Mouse (Mus musculus) yolk sac, embryonic 10.5 days (tissue): ENCODE results near the gene Hoxb3.
A peak's percentile ranks its signal among the peaks of the same experiment; 100 is the strongest.

ENCODE experiments used
- DNase-seq: peaks from one replicate; pipeline ENCODE4 v3.0.0-alpha.2; 2017; ENCODE audit warnings: low spot score

Hoxb3 gene

DNA sequence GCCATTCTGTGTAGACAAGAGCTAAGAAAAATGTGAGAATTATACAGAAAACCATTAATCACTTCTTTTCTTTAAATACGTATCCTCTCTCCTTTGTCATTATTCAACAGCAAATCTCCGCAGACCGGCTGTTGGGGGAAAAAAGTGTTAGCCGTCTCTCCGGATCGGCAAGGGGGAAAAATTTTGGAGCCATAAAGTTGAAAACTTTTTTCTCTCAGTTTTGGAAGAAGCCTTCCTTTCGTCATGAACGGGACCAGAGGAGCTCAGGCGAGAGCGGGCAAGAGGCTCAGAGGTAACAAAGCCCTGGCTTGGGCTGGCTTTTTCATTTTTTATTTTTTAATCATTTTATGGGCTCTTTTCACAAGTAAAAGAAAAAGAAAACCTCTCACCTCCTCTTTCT lies at the start of gene Hoxb3:
Gene Hoxb3, plus strand, starts transcription at position 173 of the 400 bp plus-strand sequence.
- no peak for DNase-seq

DNA sequence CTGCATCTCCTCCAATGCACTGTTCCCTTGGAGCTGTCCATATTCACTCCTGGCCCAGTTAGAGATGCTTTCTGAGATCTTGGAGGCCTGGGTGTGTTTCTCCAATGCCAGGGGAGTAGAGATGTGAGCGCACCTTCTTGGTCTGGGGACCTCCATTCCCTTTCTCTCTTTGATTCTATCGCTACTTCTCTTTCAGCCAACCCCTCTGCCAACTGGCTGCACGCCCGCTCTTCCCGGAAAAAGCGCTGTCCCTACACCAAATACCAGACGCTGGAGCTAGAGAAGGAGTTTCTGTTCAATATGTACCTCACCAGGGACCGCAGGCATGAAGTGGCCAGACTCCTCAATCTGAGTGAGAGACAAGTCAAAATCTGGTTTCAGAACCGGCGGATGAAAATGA lies 48.7 kb upstream of the Hoxb3 start:
- no peak for DNase-seq

DNA sequence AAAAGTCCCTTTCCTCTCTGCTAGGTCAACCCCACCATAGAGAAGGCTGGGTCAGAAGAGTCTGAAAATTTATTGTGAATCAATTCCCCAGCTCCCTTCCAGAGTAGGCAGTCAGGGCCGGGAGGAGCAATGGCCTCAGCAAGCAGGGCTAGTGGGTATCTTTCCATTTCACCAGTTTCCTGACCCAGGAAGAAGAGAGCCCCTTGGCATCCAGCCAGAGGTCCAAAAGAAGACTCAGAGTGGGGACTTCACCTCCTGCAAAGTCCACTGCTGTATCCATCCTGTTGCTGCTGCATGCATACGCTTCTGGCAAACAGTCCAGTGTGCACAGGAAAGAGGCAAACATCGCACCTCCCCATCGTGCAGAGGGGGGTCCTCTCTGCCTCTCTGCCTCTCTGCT lies 47.2 kb upstream of the Hoxb3 start:
- no peak for DNase-seq

DNA sequence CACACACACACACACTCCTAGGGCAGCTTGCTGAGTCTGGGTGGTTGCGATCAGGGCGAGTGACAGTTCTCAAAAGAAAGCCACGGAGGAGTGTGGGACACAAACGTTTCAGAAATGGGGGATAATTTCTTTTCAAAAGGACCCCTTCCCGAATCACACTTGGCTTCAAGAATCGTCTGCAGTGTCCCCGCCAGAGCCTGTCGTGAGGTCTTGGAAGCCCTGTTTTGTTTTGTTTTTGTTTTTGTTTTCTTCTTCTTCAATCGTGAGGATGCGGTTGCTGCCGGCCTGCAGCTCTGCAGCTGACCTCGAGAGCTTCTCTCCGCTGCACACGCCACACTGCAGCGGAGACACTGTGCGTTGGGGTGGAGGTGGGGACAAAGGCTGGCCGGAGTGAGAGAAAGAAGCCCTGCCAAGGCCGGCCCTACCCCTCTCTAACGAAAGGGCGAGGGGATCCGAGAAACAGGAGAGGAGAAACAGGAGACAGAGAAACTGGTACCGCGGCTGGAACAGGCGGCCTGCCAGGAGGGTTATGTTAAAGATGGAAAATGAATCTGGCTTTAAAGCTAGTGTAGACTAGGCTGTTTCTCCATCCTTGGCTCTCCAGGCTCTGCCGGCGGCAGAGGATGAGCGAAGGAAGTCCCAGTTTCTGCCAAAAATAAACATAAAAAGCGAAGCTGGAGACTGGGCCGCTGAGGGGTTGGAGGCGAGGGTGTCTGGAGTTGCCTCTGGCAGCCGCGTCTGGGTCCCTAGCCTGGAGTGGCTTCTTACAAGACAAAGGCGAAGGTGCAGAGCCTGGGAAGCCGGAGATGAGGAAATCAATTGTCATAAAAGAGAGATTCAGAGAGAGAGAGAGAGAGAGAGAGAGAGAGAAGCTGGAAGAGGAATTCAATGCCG lies 45.7 kb upstream of the Hoxb3 start:
- DNase-seq, result no peak

DNA sequence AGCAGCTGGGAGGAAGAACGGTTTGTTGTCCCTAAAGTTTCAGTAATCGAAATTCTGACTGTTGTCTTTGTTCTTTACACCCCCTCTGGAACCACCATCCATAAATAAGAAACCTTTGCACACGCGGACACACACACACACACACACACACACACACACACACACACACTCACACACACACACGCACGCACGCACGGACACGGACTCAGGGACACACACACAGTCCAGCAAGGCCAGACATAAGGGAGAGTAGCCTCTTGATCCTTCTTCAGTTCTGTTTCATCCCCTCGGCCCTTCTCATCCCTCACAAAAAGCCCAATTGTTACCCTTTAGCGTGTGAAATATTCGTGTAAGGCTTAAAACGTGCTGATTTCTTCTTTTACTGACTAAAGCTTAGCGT lies 44.8 kb upstream of the Hoxb3 start:
- no peak for DNase-seq

DNA sequence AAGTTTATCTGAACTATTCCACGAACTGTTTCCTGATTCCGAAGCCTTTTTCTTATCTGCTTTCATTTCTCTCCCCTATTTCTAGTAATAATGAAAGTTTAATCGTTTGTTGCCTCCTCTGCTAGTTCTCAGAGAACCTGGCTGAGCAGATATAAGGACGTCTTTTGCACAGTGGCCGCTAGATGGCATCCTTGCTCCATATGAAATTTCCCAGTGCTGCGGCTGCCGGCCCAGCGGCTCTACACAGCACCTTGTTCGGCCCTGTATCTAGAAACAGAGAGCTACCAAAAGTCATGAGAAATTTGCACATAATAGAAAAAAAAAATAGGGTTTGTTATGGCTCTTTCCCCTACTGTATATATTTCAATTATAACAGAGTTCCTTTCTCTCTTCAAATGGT lies 44.4 kb upstream of the Hoxb3 start:
- no peak for DNase-seq

DNA sequence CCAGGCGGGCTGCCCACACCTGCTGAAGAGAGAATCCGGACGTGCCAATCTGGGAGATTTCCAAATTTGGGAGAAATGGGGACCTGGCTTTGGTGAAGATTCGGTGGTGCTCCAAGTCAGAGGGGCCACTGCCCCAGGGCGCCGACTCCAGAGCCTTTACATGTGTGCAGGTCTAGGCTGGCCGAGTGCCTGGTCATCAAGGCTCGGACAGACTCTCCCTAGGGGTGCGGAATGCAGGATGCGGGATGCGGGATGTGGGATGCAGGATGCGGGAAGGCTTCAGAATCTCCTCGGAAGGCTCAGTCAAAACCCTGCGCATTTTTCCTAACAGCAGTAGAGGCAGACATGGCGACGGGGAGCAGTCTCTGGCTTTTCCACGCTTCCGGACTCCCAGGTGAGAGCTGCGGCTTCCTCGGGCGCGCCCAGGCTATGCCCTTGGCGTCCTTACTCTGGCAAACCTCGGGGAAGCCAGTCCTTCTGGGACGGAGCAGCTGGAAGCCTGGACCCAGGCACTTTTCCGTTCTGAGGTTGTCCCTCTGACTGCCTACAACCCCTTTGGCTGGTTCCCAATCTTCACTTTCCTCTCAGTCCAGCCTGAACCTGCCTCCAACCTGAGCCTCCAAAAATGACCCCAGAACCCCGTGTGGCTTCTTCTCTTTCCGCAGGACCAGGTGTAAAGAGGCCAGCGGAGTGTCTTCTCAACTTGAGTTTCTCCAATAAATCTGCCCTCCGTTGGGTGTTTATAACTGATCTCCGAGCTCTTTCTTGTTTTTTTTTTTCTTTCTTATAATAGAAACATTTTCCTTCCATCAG lies 43.5 kb upstream of the Hoxb3 start:
- DNase-seq, result no peak

DNA sequence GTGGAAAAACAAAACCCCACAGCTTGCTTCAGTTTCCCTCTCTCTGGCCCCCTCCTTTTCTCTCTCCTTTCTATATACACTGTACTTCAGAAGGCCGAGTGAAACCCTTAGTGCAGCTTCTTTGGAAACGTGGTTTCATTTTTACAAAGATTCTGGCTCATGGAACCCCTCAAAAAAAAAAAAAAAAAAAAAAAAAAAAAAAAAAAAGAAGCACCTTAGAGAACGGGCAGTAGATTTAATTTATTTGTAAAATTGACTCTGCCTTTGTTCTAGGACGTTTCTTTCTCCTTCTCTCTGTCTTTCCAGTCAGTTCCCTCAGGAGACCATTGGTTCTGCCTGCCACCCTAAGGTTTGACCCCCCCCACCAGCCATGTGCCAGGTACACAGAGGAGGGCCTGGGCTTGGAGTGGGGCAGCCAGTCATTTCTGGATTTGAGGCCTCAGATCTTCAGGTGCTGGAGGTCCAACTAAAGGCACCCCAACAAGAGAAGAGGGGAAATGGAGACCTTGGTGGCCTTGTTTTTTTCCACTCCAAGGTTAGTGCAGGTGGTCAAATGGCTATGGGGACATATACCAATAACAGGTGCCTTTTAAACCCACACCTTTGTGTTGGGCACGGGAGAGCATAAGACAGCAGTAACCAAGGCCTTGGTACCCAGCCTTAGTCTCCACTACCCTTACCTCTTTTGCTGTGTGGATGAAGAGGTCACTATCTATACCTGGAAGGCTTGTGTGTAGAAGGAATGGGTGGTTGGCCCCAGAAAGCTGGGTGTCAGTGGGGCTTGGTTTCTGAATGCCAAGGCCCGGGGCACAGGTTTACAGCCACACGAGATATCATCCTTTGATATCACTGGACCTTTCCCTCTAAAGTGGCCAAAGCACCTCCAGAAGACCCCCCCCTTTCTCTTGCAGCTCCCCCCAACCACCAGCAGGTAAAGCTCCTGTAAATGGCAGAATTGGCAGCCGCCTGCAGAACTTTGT lies 42.4 kb upstream of the Hoxb3 start:
- no peak for DNase-seq

DNA sequence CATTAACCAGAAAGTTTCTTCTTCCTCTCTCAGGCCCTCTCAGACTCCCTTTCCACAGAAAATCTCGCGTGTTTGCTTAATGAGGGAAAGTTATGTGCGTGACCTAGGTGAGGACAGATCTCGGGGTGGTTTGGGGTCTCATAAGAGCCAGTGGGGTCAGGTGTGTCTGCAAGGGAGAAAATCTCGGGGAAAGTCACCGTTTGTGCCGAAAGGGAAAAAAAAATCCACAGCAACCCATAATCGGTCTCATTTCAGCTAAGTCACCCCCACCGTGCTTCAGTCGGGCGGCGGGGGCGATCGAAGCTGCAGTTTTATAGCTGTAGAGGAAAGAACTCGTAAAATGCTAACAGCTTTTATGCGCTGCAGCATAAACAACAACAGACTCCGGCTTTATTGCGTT lies 41.7 kb upstream of the Hoxb3 start:
- DNase-seq, result no peak

DNA sequence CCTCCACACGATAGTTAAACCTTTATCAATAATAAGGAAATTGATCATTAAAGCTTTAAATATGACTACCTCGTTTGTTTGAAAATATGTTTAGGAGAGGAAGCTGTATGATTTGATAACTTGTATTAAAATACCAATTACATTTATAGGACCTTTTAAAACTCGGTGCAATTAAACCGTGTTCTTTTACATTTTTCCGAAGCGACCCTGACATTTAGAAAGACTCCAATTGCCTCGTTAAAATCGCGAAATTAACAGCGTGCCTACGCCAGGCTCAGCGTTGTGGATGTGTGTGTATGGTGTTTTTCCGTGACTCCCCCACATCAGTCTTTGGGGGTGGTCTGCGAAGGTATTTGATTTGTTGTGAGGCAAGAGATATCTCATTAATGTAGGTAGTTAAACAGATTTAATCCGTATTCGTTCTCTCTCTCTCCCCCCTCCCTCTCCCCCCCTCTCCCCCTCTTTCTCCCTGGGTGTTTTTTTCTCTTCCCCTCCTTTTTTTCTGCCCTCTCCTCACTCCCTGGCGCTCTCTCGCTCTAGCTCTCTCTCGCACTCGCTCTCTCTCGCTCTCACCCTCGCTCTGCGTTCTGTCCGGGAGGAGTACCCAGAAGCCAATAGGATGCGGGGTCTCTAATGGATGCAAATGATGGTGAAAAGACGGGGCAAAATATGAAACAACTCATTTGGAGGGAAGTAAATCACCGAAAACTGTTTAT lies 41.1 kb upstream of the Hoxb3 start, which contains the start of gene Hoxb8:
Gene Hoxb8, plus strand, starts transcription at position 51 of the 716 bp plus-strand sequence.
- DNase-seq, result no peak

DNA sequence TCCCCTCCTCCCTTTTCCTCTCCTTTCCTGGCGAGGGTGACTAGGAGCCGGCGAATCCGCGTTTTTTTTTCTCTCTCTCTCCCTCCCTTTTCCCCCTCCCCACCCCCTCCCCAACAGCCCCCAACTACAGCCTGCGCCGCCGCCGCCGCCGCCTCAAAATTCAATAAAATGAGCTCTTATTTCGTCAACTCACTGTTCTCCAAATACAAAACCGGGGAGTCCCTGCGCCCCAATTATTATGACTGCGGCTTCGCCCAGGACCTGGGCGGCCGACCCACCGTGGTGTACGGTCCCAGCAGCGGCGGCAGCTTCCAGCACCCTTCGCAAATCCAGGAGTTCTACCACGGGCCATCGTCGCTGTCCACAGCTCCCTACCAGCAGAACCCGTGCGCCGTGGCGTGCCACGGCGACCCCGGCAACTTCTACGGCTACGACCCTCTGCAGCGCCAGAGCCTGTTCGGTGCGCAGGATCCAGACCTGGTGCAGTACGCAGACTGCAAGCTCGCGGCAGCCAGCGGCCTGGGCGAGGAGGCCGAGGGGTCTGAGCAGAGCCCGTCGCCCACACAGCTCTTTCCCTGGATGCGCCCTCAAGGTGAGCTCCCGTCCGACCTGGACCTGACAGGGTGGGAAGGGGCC lies 40.2 kb upstream of the Hoxb3 start:
- peak; percentile 56 for DNase-seq

DNA sequence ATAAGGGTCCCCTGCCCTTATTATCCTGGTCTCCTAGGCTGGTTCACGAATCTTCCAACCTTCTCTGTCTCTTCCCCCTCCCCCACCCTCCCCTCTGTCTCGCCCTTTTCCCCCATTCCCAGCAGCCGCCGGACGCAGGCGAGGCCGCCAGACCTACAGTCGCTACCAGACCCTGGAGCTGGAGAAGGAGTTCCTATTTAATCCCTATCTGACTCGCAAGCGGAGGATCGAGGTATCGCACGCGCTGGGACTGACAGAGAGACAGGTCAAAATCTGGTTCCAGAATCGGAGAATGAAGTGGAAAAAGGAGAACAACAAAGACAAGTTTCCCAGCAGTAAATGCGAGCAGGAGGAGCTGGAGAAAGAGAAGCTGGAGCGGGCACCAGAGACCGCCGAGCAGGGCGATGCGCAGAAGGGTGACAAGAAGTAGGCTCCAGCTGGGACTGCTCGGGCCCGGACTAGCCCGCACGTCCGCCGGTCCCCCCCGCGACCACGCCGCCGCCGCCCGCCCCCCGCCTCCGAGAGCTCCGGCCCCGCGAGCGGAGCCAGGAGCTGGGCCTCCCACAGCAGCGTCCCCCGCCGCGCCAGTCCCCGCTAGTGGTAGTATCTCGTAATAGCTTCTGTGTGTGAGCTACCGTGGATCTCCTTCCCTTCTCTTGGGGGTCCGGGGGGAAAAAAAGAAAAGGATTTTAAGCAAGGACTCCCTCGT lies 38.9 kb upstream of the Hoxb3 start:
- peak; percentile 56 for DNase-seq

DNA sequence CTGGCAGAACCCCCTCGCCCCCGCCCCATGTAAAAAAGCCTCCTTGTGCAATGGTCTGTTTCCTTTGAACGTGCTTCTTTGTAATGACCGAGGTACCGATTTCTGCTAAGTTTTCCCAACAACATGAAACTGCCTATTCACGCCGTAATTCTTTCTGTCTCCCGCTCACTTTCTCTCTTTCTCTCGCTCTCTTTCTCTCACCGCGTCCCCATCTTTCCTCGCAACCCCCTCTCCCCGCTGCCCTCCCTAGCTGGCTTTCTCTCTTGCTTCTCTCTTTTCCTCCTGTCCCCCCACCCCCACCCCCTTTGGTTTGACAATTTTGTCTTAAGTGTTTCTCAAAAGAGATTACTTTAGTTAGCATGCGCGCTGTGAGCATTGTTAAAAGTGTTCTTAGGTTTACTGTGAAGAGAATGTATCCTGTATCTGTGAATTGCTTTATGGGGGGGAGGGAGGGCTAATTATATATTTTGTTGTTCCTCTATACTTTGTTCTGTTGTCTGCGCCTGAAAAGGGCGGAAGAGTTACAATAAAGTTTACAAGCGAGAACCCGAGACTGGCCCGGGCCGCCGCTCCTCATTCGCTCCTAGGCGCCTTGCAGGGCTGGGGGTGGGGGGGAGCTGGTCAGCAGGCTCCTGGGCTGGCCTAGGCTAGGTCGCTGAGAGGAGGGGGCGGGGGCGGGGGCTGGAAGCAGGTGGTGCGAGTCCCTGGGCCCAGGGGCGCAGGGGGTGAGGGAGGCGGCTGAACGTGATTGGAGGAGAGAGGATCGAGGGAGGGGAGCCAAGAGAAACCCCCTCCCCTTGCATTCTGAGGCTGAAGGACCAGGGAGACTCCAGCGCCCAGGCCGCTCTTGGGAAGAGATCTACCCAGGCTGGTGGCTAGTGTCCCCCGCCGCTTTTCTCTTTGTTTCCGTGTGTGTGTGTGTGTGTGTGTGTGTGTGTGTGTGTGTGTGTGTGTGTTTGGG lies 38.1 kb upstream of the Hoxb3 start:
- peak; percentile 90 for DNase-seq

DNA sequence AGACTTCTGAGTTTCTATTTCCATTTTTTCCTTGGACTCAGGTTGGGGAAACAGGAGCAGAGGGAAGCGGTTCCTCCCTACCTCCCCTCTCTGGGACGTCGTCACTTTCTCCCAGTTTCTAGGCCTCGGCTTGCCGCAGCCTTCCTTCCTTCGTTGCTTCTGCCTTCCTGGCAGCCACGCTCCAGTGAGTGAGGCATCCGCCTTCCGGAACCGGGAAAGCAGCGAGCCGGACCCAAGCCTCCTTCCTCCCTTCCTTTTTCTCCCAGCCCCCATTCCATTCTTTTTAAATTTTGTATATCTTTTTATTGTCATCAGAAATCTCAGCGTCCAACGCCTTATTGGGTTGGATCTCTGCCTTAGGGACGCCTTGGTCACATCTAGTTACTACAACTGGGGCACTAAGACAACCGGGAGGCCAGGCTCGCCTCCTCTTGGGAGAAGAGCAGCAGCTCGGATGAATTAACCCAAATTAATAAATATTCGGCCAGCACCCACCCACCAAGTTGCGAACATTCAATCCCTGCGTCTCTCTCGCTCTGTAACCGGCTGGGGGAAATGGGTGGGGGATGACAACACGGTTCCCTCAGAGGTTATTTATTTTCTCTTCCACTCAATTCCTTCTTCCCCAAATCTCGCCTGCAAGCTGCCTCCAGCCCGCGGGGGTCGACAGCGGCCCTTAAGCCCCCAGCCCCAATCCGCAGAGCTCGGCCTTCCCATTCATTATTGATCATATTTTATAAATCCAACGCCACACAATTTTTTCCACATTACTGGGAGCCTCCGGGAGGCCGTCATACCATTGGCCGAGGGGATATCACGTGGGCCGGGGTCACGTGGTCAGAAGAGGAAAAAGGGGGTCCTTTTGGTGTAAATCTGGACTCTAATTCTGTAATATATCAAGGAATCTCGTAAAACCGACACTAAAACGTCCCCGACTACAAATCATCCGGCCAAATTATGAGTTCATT lies 37.1 kb upstream of the Hoxb3 start, which contains the start of gene Hoxb7:
Gene Hoxb7, plus strand, starts transcription at position 853 of the 968 bp plus-strand sequence.
- DNase-seq, result peak; percentile 79

DNA sequence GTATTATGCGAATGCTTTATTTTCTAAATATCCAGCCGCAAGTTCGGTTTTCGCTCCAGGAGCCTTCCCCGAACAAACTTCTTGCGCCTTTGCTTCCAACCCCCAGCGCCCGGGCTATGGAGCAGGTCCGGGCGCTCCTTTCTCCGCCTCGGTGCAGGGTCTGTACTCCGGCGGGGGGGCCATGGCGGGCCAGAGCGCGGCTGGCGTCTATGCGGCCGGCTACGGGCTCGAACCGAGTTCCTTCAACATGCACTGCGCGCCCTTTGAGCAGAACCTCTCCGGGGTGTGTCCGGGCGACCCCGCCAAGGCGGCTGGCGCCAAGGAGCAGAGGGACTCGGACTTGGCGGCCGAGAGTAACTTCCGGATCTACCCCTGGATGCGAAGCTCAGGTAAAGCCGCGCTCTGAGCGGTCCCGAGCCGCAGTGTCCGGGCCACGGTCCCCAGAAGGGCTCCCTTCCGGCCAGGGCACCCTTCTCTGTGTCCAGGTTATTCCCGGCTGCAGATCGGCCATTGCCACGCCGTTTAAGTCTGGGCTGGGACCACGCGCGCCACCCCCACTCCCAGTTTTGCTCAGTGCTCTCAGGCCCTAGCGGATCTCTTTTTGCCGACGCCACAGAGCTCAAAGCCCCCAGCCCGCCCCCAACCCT lies 36.3 kb upstream of the Hoxb3 start:
- no peak for DNase-seq

DNA sequence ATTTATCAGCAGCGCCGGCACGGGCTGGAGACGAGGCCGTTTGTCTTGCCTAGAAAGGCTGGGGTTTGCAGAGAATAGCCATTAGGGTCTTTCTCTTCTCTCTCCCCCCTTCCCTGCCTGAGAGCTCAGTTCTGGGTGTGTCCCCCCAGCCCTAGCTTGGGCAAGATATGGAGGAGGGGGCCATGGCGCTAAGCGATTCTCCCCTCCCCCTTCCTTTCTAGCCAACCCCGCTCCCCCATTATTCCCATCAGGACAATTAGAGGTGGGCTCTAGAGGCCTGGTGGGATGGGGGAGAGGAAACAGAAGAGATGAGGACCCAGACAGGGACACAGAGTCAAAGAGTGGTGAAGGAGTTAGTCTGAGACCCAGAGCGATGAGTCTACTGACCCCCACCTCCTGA lies 35.7 kb upstream of the Hoxb3 start:
- DNase-seq, result no peak
